Mouse (Mus musculus): ENCODE measurements around the gene Gm9803. TPM values are rescaled to one million over a fixed set of nuclear protein-coding genes. Genes with fewer than 3 reads are reported as not detected.

The Gm9803 gene
- polyA plus RNA-seq, 1 experiment from 2014 or later = 6.6 TPM

- no peak overlapping the region for H3K4me2 ChIP-seq
- H3K36me3 ChIP-seq (replicated peaks) = peaks cover 2% of the 10 kb centered on the region; the same call in 1 of the 2 replicates
- H3K4me3 ChIP-seq (replicated peaks) = no peak overlapping the region
- peaks cover 5% of the 10 kb centered on the region; the same call in 1 of the 2 replicates for H3K4me1 ChIP-seq (replicated peaks)
- WGBS (ENCODE audit: insufficient replicate concordance) = 60% methylated on average over 6 of the region's 6 CpGs
- H3K27me3 ChIP-seq = no peaks in the 10 kb centered on the region
- 0 out of 2 replicates have a peak, but pooled peaks have one; percentile 28 for ATAC-seq (ENCODE audit: insufficient read depth)
- H3K27ac ChIP-seq (replicated peaks) = 0 out of 2 replicates have a peak overlapping the region, but pooled peaks have one; percentile 16
- no peak overlapping the region for H3K9ac ChIP-seq
- no peaks in the 10 kb centered on the region for H3K9me3 ChIP-seq (replicated peaks)
Measured at GRCm38 (mm10) chr10:43516992-43517660, 6.8 kb upstream of the Gm9803 start.

DNA sequence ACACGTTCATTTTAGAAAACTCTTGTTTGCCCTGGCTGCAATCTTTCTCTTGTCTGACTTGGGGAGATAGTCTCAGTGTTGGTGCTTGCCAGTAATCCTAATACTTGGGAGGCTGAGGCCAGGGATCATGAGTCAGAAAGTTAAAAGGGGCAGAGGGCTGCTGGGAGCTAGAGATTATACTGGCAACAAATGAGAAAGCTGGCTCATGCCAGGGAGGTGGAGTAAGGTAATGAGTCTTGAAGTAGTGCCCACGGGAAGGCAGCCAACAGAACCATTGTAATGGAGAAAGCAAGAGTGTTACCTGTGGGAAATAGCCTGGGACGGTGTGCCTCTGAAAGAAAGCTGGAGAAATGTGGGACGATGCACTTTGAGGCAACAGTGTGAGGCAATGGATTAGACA, 6.0 kb upstream of the Gm9803 start:
- Histone ChIP-seq H3K9ac (no peak overlapping the region), H3K27me3 (no peaks in the 10 kb centered on the region), H3K36me3 (replicated peaks) (no peaks in the 10 kb centered on the region), H3K27ac (replicated peaks) (0 out of 2 replicates have a peak overlapping the region, but pooled peaks have one; percentile 16), H3K4me3 (replicated peaks) (no peak overlapping the region), H3K4me2 (no peak overlapping the region), H3K4me1 (replicated peaks) (peaks cover 5% of the 10 kb centered on the region; the same call in 1 of the 2 replicates), H3K9me3 (replicated peaks) (no peaks in the 10 kb centered on the region)
- WGBS (ENCODE audit: insufficient replicate concordance) = 62% methylated on average over 4 of the region's 4 CpGs
- ATAC-seq (ENCODE audit: insufficient read depth) = no peak

- peak; percentile 53; the same call in 1 of the 2 replicates for ATAC-seq (ENCODE audit: insufficient read depth)
- Histone ChIP-seq H3K9me3 (replicated peaks) (no peaks in the 10 kb centered on the region), H3K4me2 (no peak overlapping the region; the same call in 1 of the 2 replicates), H3K4me3 (replicated peaks) (0 out of 2 replicates have a peak overlapping the region, but pooled peaks have one; percentile 11), H3K27me3 (no peaks in the 10 kb centered on the region), H3K4me1 (replicated peaks) (peaks cover 4% of the 10 kb centered on the region; the same call in 1 of the 2 replicates), H3K27ac (replicated peaks) (0 out of 2 replicates have a peak overlapping the region, but pooled peaks have one; percentile 41), H3K36me3 (replicated peaks) (no peaks in the 10 kb centered on the region), H3K9ac (no peak overlapping the region)
- 76% methylated on average over 13 of the region's 13 CpGs for WGBS (ENCODE audit: insufficient replicate concordance)
Measured at GRCm38 (mm10) chr10:43518368-43518767, 5.5 kb upstream of the Gm9803 start.

DNA sequence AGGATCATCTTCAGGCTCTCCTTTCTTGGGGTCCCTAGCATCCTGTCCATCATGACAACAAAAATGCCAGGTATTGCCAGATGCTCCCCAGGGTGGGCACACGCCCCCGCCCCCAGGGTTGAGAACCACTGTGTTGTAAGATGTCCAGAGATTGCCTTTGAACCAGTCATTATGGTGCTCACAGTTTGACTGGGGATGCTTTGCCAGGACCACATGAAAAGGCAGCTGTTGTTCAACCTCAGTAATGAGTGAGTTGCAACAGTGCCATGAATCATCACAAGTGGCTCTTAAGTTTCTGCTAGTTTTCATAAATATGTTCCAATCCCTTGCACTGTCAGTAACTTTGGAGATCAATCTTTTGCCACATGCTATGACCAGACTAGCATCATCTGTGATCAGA, 3.9 kb upstream of the Gm9803 start:
- Histone ChIP-seq H3K36me3 (replicated peaks) (peaks cover 1% of the 10 kb centered on the region; the same call in 1 of the 2 replicates), H3K9me3 (replicated peaks) (no peaks in the 10 kb centered on the region), H3K9ac (no peak overlapping the region), H3K4me1 (replicated peaks) (0 out of 2 replicates have a peak, but pooled peaks cover 6% of the 10 kb centered on the region), H3K4me3 (replicated peaks) (no peak overlapping the region), H3K27me3 (no peaks in the 10 kb centered on the region), H3K4me2 (no peak overlapping the region), H3K27ac (replicated peaks) (no peak overlapping the region)
- no peak for ATAC-seq (ENCODE audit: insufficient read depth)
- WGBS (ENCODE audit: insufficient replicate concordance) = 71% methylated on average over 2 of the region's 2 CpGs

DNA sequence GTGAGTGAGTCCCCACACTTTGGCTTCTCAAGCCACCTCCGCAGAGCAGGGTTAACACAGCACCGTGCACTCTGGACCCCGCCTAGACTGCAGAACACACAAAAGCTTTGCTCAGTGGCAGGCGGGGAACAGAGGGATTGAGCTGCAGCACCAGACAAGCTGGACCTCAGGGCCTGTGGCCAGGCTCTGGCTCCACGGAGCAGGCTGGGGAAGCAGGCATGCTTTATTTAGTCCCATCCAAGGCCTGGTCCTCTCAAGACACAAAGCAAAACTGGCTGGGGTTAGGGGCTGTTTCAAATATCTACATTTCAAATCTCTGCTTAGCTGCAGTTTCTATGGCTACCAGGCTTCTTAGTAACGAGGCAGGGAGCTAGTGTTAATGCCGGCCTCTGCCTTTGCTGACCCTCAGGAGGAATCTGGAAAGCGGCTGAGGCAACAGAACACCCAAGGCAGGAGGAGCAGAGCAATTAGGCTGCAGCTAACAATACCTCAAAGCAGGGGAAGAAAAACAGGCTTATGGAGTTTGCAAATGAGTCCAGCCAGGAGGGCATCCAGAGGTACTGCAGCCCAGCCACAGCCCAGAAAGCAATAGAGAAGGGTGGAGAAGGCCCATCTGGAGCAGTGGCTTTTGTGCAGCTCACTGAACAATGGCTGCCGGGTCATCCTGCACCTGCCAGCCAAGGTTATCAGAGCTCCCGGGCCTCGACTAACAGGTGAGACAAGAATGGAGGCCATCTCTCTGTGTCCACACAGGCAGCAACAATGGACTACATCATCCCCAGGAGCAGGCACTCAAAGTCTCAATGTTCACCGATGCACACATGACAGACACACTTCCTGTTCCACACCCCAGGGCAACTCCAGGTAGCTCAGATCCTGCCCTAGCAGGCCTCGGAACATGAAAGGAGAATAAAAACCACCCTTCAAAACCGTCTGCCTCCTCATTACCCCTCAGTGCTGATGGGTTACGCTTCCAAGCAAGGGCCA, 3.7 kb downstream of the Gm9803 start:
- Histone ChIP-seq H3K4me3 (replicated peaks) (no peak overlapping the region), H3K27me3 (no peaks in the 10 kb centered on the region), H3K9ac (no peak overlapping the region), H3K4me2 (no peak overlapping the region), H3K27ac (replicated peaks) (no peak overlapping the region; the same call in 1 of the 2 replicates), H3K9me3 (replicated peaks) (no peaks in the 10 kb centered on the region), H3K36me3 (replicated peaks) (peaks cover 41% of the 10 kb centered on the region), H3K4me1 (replicated peaks) (peaks cover 16% of the 10 kb centered on the region)
- 55% methylated on average over 15 of the region's 15 CpGs for WGBS (ENCODE audit: insufficient replicate concordance)
- ATAC-seq (ENCODE audit: insufficient read depth) = peak; percentile 67

- Histone ChIP-seq H3K27me3 (no peaks in the 10 kb centered on the region), H3K4me1 (replicated peaks) (peaks cover 21% of the 10 kb centered on the region), H3K9me3 (replicated peaks) (no peaks in the 10 kb centered on the region), H3K4me2 (no peak overlapping the region), H3K9ac (no peak overlapping the region), H3K4me3 (replicated peaks) (no peak overlapping the region), H3K27ac (replicated peaks) (no peak overlapping the region), H3K36me3 (replicated peaks) (peaks cover 42% of the 10 kb centered on the region)
- 15% methylated on average over 1 of the region's 1 CpGs for WGBS (ENCODE audit: insufficient replicate concordance)
- no peak for ATAC-seq (ENCODE audit: insufficient read depth)
Measured at GRCm38 (mm10) chr10:43534382-43534781, 10.5 kb downstream of the Gm9803 start.

- Histone ChIP-seq H3K4me2 (no peak overlapping the region), H3K4me1 (replicated peaks) (peaks cover 36% of the 10 kb centered on the region), H3K36me3 (replicated peaks) (peaks cover 11% of the 10 kb centered on the region; the same call in 1 of the 2 replicates), H3K27ac (replicated peaks) (no peak overlapping the region), H3K9me3 (replicated peaks) (no peaks in the 10 kb centered on the region), H3K9ac (no peak overlapping the region), H3K27me3 (no peaks in the 10 kb centered on the region), H3K4me3 (replicated peaks) (no peak overlapping the region)
- 81% methylated on average over 7 of the region's 7 CpGs for WGBS (ENCODE audit: insufficient replicate concordance)
- ATAC-seq (ENCODE audit: insufficient read depth) = no peak
Measured at GRCm38 (mm10) chr10:43537652-43538051, 13.8 kb downstream of the Gm9803 start.

GRCm38 (mm10) chr10:43538831-43539230, 14.9 kb downstream of the Gm9803 start:
- Histone ChIP-seq H3K36me3 (replicated peaks) (0 out of 2 replicates have a peak, but pooled peaks cover 4% of the 10 kb centered on the region), H3K9ac (no peak overlapping the region), H3K4me3 (replicated peaks) (no peak overlapping the region), H3K27ac (replicated peaks) (0 out of 2 replicates have a peak overlapping the region, but pooled peaks have one; percentile 4), H3K27me3 (no peaks in the 10 kb centered on the region), H3K4me1 (replicated peaks) (peaks cover 36% of the 10 kb centered on the region), H3K4me2 (peak overlapping the region; percentile 76; the same call in 1 of the 2 replicates), H3K9me3 (replicated peaks) (no peaks in the 10 kb centered on the region)
- 76% methylated on average over 5 of the region's 5 CpGs for WGBS (ENCODE audit: insufficient replicate concordance)
- ATAC-seq (ENCODE audit: insufficient read depth) = no peak

GRCm38 (mm10) chr10:43539746-43540310, 15.9 kb downstream of the Gm9803 start:
- ATAC-seq (ENCODE audit: insufficient read depth) = no peak
- WGBS (ENCODE audit: insufficient replicate concordance) = 14% methylated on average over 12 of the region's 12 CpGs
- H3K27ac ChIP-seq (replicated peaks) = peak overlapping the region; percentile 74

GRCm38 (mm10) chr10:43540442-43541152, 16.7 kb downstream of the Gm9803 start, which contains the start of gene 1700021F05Rik:
1700021F05Rik (minus strand) TSS chr10:43540994.
- Histone ChIP-seq H3K27me3 (no peaks in the 10 kb centered on the region), H3K4me2 (peak within 1 kb of the TSS; percentile 76), H3K4me3 (replicated peaks) (peak within 1 kb of the TSS; percentile 87), H3K9me3 (replicated peaks) (no peaks in the 10 kb centered on the region), H3K36me3 (replicated peaks) (0 out of 2 replicates have a peak, but pooled peaks cover 4% of the 10 kb centered on the region), H3K9ac (peak within 1 kb of the TSS; percentile 89), H3K27ac (replicated peaks) (peak within 1 kb of the TSS; percentile 74), H3K4me1 (replicated peaks) (peaks cover 33% of the 10 kb centered on the region)
- WGBS (ENCODE audit: insufficient replicate concordance) = under 1% methylated on average over 47 of the region's 56 CpGs
- ATAC-seq (ENCODE audit: insufficient read depth) = peak; percentile 99

More at GRCm38 (mm10) chr10:43539746-43540310, 15.9 kb downstream of the Gm9803 start:
- Histone ChIP-seq H3K27me3 (no peaks in the 10 kb centered on the region), H3K36me3 (replicated peaks) (0 out of 2 replicates have a peak, but pooled peaks cover 4% of the 10 kb centered on the region), H3K9me3 (replicated peaks) (no peaks in the 10 kb centered on the region), H3K4me2 (peak overlapping the region; percentile 76), H3K4me1 (replicated peaks) (peaks cover 33% of the 10 kb centered on the region), H3K9ac (peak overlapping the region; percentile 89), H3K4me3 (replicated peaks) (peak overlapping the region; percentile 87)
